Mouse (Mus musculus): ENCODE measurements around the gene Kcnn3.

The Kcnn3 gene

DNA sequence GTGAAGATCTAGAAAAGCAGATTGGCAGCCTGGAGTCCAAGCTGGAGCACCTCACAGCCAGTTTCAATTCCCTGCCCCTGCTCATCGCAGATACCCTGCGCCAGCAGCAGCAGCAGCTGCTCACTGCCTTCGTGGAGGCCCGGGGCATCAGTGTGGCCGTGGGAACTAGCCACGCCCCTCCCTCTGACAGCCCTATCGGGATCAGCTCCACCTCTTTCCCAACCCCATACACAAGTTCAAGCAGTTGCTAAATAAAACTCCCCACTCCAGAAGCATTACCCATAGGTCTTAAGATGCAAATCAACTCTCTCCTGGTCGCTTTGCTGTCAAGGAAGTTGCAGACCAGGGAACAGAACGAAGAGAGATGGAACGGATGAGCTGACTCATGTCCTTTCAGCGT is 147.2 kb downstream of the Kcnn3 start:
- WGBS = 50% methylated on average over 11 of the region's 11 CpGs

DNA sequence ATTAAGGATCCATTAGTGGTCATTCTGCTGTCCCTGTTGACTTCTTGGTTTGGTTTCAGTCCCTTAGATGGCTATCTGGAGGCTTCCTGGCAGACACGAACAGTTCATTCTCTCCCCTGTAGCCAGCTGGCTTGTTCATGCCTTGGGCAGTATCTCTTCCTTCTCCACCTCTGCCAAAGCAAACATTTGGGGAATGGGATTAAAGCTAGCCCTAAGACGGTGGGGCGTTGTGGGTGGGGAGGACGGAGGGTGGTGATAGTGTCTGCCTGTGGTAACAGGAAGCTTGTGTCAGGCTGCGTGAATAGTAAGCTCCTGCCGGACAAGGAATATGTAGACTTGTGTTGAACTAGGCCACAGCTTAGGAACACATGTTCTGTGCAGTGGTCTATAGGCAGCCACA is 151.4 kb downstream of the Kcnn3 start:
- 76% methylated on average over 6 of the region's 6 CpGs for WGBS

DNA sequence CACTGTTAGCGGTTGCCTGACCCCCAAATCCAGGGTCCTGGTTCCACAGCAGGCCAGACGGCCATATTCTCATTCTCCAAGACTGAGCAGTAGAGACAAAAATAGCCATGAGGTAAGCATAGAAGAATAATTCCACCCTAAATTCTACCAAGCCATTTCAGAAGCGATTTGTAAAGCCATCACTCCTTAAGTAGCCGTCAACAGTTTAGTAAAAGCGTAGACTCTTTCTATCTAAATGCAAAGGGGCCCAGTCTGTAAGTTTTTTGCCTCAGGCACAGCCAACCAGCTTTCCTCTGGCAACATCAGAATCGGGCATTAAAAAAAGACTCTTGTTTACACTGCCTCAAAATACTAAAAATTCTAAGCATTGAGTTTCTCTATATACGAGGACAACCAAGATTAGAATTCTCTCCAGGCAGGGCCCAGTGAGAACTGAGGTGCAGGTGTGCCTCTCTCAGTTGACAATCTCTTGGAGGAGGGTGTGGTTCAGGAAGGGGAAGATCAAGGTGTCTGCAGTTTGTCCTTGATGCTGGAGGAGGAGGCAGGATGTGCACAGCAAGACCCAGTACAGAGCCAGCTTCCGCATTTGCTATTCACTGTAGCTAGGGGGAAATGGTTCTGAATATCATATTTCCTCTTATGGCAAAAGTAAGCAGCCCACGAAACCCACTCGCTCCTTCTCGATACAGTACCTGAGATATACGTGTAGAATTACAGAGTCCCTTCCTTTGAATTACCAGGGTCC is 152.8 kb downstream of the Kcnn3 start:
- 64% methylated on average over 12 of the region's 12 CpGs for WGBS

DNA sequence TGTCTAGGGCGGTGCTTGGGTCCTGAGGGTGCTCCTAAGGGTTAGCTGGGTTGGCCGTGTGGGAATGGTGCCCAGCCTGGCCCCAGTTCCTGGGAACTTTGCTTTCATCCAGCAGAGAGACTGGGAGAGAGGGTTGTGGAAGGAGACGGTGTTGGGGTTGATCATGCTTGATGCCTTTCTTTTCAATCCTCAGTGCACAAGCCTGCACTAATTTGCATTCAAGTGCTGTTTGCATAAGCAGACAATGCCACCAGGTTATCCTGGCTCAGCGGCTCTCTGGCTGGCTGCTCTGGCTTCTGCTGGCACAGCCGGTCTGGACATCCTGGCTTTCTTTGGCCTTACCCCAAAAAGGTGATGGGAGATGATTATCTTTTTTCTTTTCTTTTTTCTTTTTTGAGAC is 157.7 kb downstream of the Kcnn3 start:
- WGBS = 50% methylated on average over 5 of the region's 5 CpGs

DNA sequence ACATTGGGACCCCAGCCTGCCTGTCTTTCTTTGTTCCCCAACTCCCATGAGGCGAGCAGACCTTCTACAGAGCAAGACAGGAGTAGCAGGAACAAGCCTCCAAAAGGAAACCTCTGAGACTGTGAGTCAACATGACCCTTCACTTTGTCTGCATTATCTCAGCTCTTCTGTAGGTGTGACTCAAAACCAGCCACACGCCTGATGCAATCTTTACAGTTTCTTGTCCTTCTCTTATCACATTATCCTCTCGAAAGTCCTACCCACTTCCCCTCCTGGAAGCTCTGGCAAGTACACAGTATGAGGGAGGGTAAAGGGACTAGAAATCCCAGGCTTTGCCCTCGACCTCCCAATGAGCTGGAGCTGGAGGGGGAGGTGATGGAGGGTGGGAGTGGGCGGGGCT is 166.1 kb downstream of the Kcnn3 start:
- 60% methylated on average over 5 of the region's 5 CpGs for WGBS

DNA sequence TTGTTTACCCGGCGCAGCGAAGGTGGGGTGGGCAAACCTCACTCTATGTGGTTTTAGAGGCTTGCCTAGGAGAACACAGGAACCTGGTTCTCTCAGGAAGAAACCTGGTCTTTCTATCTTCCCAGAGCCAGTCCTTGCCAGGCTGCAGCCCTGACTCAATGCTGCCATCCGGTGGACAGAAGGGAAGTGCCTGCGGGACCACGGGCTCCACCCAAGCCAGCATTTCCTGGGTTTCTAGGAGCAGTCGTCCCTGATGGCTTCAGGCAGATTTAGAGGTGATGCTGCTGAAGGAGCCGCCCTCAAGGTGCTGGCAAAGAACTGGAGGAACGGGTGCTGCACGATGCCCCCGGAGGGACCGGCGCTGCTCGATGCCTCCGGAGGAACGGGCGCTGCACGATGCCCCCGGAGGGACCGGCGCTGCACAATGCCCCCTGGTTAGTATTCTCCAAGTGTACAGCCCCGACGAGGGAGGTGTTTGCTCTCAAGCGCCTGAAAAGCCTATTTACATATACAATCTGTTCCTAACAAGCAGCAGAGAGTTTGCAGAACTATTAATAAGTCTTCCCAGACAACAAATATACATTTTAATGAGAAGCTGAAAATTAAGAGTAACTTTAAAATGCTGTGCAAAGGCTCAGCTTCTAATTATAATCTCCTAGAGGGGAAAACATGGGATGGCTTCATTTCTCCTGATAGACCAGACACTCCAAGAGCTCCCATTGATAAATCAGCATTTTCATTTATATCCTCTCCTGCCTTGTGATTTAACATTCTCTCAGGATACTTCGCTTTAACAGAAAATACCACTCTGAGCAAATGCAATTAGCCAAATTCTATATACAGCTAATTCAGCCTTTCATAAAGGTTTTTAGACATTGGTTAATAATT is 169.0 kb downstream of the Kcnn3 start:
- 3% methylated on average over 25 of the region's 25 CpGs for WGBS

DNA sequence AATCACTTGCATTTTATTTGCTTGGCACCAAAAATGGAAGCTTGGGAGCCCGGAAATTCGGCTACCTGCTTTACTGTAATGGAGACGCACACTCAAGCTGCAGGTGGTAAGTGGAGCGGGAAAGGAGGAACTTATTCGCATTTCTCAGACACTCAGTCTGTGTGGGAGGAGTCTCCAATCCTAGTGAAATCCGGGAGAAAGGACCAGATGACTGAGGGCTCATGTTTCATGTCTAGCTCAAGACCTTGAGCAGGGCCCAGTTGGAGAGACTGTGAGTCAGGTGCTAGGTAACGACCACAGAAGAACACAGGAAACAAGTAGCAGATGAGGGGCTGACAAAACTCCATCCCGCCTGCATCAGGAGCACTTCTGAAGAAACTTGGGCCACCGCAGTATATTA is 171.8 kb downstream of the Kcnn3 start:
- 77% methylated on average over 9 of the region's 9 CpGs for WGBS

DNA sequence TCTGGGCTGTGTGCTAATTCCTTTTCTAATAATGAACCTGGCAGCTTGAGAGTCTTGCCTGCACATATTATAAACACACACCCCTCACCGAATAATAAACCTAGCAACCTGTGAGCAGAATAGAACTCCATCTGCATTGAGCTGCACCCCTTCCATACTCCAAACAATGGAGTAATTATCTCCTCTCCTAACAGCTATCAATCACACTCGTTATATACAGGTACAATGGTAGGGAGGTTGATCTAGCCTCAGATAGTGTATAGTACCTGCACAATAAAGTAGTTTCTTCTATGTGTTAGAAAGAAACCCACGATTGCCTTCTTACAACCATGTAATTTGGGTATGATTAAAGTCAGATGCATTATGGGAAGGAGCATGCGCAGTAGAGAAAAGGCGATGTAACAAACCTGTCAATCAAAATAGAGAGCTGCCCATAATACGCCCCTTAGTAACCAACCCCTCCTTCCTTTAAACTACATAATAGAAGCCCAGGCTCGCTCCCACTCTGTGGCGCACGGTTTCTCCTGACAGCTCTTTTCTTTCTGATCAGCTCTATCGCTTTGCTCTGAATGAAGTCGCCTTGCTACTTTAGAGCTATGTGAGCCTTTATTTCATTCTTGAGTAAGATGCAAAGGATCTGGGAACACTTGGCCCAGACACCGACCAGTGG is 176.3 kb downstream of the Kcnn3 start:
- WGBS = 43% methylated on average over 12 of the region's 12 CpGs

DNA sequence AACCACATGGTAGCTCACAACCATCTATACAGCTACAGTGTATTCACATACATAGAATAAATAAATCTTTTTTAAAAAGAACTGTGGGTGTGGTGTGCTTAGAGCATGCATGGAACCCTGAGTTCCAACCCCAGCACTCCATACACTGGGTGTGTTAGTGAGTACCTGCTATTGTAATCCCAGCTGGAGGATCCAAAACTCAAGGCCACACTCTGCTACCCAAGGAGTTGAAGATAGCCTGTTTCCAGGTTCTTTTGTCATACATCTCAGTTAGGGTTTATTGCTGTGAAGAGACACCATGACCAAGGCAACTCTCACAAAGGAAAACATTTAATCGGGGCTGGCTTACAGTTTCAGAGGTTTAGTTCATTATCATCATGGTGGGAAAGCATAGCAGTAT is 179.0 kb downstream of the Kcnn3 start:
- 90% methylated on average over 1 of the region's 1 CpGs for WGBS

DNA sequence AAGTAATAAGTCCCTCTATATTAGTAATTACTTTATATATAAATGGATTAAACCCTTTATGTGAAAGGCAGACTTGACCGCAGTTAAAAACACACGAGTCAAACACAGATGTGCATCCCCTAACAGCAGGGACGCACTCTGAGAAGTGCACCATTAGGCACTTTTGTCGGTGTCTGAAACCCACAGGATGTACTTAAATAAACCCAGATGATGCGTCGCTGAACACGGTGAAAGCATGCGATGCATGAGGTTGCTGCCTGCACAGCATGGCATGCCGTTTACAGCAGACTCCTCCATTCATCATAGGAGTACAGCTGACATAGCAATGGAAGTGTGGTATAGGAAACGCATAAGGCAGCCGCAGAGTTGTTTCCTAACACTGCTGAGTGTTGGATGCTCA is 180.5 kb downstream of the Kcnn3 start:
- WGBS = 56% methylated on average over 11 of the region's 11 CpGs

DNA sequence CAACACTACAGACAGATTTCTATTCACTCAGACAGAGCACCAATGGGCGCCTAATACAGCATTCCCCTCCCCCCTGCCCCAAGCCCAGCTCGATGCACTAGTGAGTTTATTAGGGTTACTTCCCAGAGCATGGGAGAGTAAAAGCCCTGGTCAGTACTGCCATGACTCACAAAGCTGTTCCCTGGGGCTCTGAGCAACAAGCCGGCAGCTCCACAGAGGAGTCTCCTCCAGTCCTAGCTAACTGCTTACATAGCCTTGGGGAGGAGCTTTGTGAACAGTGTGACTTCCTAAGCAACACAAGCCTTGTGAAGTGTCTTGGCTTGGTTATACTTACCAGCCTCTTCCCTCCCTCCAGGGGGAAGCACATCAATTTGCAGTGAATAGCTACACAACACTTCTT is 183.6 kb downstream of the Kcnn3 start:
- 52% methylated on average over 3 of the region's 3 CpGs for WGBS

DNA sequence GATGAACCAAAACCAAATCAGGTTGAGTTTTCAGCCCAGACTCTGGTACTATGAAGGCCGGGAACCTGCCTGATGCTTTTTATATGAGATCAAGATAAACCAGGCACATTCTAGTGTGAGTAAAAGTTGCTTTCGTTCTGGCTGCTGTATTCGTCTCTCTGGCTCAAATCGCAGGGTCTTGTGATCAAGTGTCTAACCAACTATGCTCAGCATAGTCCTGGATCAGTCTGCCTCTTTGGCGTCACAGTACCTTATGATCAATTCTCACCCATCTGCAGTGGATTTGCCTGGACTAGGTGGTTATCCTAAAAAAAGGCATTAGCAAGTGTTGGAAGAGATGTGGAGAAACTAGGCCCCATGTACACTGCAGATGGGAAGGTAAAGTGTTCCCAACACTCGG is 184.1 kb downstream of the Kcnn3 start:
- WGBS = 58% methylated on average over 6 of the region's 6 CpGs

DNA sequence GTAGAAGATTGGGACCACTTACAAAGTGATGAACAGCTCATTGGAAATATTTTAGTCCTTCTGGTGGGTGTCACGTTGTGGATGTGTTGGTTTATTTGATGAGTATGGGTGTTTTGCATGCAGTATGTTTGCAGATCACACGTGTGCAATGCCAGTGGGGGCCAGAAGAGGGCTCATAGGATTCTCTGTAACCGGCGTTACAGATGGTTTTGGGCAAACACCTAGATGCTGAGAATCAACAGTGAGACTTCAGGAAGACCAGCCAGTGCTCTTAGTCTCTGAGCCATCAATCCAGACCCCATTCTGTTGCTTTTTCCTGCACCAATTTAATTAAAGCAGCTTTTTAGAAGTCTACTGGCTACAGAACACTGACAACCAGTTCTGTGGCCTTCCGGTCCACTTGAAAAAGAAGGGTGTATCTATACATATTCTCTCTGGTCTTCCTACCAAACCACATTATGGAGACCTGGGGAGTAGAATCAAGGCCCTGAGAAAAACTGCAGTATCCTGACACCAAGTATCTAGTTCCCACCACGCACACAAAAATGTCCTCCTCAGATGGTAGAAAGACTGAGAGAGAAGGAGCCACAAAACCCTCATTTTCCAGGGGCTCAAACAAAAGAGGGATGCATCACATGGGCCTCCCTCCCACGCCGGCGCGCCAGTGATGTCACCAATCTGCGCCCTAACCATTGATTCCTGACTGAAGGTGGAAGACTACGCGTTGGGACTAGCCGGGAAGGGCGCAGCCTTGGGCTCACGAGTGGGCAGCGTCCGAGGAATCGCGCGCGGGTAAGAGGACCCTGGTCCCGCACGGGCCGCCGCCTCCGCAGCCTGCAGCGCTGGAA is 194.6 kb downstream of the Kcnn3 start, which contains the start of gene Adar:
TSS of gene Adar (plus strand) at position 664 of the 848 bp plus-strand sequence.
- WGBS = 2% methylated on average over 28 of the region's 28 CpGs

DNA sequence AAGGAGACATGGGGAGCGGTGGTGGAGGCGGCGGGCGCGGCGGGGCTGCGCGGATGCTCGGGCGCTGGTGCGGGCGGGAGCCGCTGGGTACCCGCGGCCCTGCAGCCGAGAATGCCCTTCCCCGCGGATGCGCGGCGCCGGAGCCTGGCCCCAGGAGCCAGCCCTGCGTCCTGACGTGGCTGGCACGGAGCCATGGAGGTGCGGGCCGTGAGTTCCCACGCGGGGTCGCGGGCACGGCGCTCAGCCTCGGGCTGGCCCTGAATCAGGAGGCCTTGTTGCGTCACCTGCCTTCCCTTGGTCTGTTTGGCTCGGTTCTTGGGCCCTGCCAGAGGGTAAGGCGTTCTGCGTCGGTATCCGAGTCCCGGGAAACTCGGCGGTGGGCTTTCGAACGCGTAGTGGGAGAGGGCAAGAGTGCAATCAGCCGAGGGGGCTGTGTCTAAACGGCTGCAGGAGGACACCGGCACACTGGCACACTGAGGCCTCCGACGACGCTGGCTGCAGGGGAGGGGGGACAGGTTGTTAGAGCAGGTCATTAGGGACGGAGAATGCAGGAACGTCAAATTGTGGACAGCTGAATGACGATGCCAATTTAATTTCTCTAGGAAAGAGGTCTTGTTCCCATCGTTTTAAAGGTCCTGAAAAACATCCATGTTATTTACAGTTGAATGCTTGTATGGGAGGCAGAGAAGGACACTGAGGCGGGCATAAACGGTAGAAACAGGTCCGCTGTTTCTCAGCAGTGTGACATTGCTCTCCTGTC is 195.4 kb downstream of the Kcnn3 start:
- 1% methylated on average over 59 of the region's 59 CpGs for WGBS

DNA sequence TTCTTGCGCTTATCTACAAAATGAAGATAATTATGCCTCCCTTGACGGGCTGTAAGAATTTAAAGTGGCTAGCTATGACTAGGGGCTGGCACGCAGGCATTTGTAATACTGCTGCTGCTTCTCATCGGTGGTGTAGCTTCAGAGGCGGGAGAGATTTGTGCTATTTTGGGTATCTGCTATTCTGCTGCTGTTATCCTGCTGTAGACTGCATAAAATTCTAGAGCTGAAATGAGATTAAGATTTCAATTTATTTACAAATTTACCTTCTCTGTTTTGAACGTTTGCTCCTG is 195.9 kb downstream of the Kcnn3 start:
- WGBS = 20% methylated on average over 6 of the region's 6 CpGs

DNA sequence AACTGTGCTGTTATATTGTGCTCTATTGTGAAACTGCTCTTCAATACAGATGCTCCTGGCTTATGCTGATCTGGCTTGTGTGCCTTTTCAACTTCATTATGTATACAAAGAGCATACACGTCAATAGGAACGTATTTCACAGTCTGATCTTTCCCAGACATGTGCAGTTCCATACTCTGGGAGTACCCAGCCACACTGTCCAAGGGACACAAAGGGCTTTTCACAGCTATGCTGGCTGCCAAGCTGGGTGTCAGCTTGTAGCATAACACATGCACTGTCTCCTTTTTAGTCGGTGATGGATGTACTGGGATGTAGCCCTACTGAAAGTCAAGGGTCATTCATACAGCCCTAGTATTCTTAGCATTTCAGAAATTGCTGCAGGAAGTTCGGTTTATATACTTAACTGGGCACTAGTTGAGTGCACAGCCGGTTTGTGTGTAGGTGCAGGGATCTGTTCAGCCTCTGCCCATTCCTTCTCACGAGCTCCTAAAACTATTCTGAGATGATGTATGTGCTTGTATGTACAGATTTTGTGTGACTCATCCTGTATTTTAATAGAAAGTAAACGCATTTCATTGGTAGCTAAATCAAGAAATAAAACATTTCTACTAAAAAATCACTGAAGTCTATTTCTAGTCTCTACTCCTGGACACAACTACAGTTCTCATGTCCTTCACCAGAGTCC is 203.6 kb downstream of the Kcnn3 start:
- WGBS = 26% methylated on average over 7 of the region's 7 CpGs

All from cerebral cortex, adult 2 months (tissue).